Mouse (Mus musculus): ENCODE measurements around the gene Klf9. TPM values are rescaled to one million over a fixed set of nuclear protein-coding genes. Genes with fewer than 3 reads are reported as not detected.

Gene Klf9
- polyA plus RNA-seq, 1 experiment from 2014 or later, result 2.6 TPM

- no peaks in the 10 kb centered on the region for H3K9me3 ChIP-seq
- ATAC-seq (ENCODE audit: insufficient number of reproducible peaks, insufficient read depth, low FRiP score, low TSS enrichment), result no peak
Observed at GRCm38 (mm10) chr19:23191486-23191885, 50.5 kb downstream of the Klf9 start.

GRCm38 (mm10) chr19:23193076-23193475 lies 52.0 kb downstream of the Klf9 start:
- H3K9ac ChIP-seq, result no peak overlapping the region
- no peaks in the 10 kb centered on the region for H3K4me1 ChIP-seq
- H3K4me2 ChIP-seq (replicated peaks), result no peak overlapping the region
- H3K36me3 ChIP-seq, result no peaks in the 10 kb centered on the region; the same call in 1 of the 2 replicates
- H3K27ac ChIP-seq, result no peak overlapping the region
- H3K27me3 ChIP-seq, result no peaks in the 10 kb centered on the region
- ATAC-seq (ENCODE audit: insufficient number of reproducible peaks, insufficient read depth, low FRiP score, low TSS enrichment), result no peak
- no peaks in the 10 kb centered on the region for H3K9me3 ChIP-seq
- H3K4me3 ChIP-seq, result no peak overlapping the region
- WGBS, result 72% methylated on average over 3 of the region's 3 CpGs

More at GRCm38 (mm10) chr19:23191486-23191885, 50.5 kb downstream of the Klf9 start:
- Histone ChIP-seq H3K27me3 (no peaks in the 10 kb centered on the region), H3K27ac (no peak overlapping the region), H3K4me2 (replicated peaks) (no peak overlapping the region), H3K4me1 (no peaks in the 10 kb centered on the region), H3K4me3 (no peak overlapping the region), H3K36me3 (no peaks in the 10 kb centered on the region), H3K9ac (no peak overlapping the region)
- 94% methylated on average over 6 of the region's 6 CpGs for WGBS

GRCm38 (mm10) chr19:23202106-23202505 lies 61.1 kb downstream of the Klf9 start:
- Histone ChIP-seq H3K9ac (no peak overlapping the region), H3K4me2 (replicated peaks) (no peak overlapping the region), H3K27me3 (no peaks in the 10 kb centered on the region), H3K4me3 (no peak overlapping the region), H3K4me1 (no peaks in the 10 kb centered on the region), H3K36me3 (peaks cover 36% of the 10 kb centered on the region), H3K27ac (no peak overlapping the region), H3K9me3 (no peaks in the 10 kb centered on the region)
- WGBS, result 94% methylated on average over 5 of the region's 5 CpGs
- no peak for ATAC-seq (ENCODE audit: insufficient number of reproducible peaks, insufficient read depth, low FRiP score, low TSS enrichment)

- 92% methylated on average over 3 of the region's 3 CpGs for WGBS
- no peak for ATAC-seq (ENCODE audit: insufficient number of reproducible peaks, insufficient read depth, low FRiP score, low TSS enrichment)
- Histone ChIP-seq H3K27ac (no peak overlapping the region), H3K4me1 (no peaks in the 10 kb centered on the region), H3K9ac (no peak overlapping the region), H3K27me3 (no peaks in the 10 kb centered on the region), H3K4me2 (replicated peaks) (no peak overlapping the region), H3K36me3 (peaks cover 41% of the 10 kb centered on the region), H3K9me3 (no peaks in the 10 kb centered on the region), H3K4me3 (no peak overlapping the region)
Observed at GRCm38 (mm10) chr19:23203505-23204053, 62.6 kb downstream of the Klf9 start.

- Histone ChIP-seq H3K36me3 (peaks cover 32% of the 10 kb centered on the region), H3K27ac (no peak overlapping the region), H3K4me3 (no peak overlapping the region), H3K27me3 (no peaks in the 10 kb centered on the region), H3K9me3 (no peaks in the 10 kb centered on the region), H3K9ac (no peak overlapping the region), H3K4me2 (replicated peaks) (no peak overlapping the region), H3K4me1 (no peaks in the 10 kb centered on the region)
- ATAC-seq (ENCODE audit: insufficient number of reproducible peaks, insufficient read depth, low FRiP score, low TSS enrichment), result no peak
- WGBS, result 81% methylated on average over 6 of the region's 6 CpGs
Observed at GRCm38 (mm10) chr19:23211325-23211724, 70.3 kb downstream of the Klf9 start.

GRCm38 (mm10) chr19:23214326-23214725 lies 73.3 kb downstream of the Klf9 start:
- no peak for ATAC-seq (ENCODE audit: insufficient number of reproducible peaks, insufficient read depth, low FRiP score, low TSS enrichment)
- 92% methylated on average over 8 of the region's 8 CpGs for WGBS
- H3K4me2 ChIP-seq (replicated peaks), result no peak overlapping the region
- H3K27ac ChIP-seq, result no peak overlapping the region
- no peaks in the 10 kb centered on the region for H3K9me3 ChIP-seq
- no peak overlapping the region for H3K9ac ChIP-seq
- H3K4me3 ChIP-seq, result no peak overlapping the region
- H3K36me3 ChIP-seq, result peaks cover 36% of the 10 kb centered on the region
- H3K27me3 ChIP-seq, result no peaks in the 10 kb centered on the region
- H3K4me1 ChIP-seq, result no peaks in the 10 kb centered on the region

MicroRNAs within 50 kb of the gene (microRNA counts, 519-probe panel; counts per million panel counts)
- microRNA mmu-miR-1192, result 460 counts per million, percentile 65 among the panel's probes with 10 or more counts

Small RNA genes within 50 kb of the gene (microRNA-seq; reads per million reads assigned to microRNA genes)
- gene Mir1192, result not detected

Other genes with a start within 250 kb of the Klf9 start
- gene Smc5, start 132.7 kb downstream of the Klf9 start, polyA plus RNA-seq (2016; fragmentation: Nextera tagmentation; extraction: Ambion mirVana), result 50.6 and 52.3 TPM in 2 replicates